Mouse (Mus musculus) thymus, postnatal 14 days (tissue): Measurements from ENCODE around the gene Rtn3.
A peak's percentile ranks its signal among the peaks of the same experiment; 100 is the strongest.
"Not testable (repeated sequence)": the region's sequence is repeated elsewhere in the genome, so short reads cannot be mapped to it uniquely, and the experiment has no call there.

Experiments
- DNase-seq: peaks from one replicate; pipeline ENCODE4 v3.0.0; 2021

Rtn3 gene

DNA sequence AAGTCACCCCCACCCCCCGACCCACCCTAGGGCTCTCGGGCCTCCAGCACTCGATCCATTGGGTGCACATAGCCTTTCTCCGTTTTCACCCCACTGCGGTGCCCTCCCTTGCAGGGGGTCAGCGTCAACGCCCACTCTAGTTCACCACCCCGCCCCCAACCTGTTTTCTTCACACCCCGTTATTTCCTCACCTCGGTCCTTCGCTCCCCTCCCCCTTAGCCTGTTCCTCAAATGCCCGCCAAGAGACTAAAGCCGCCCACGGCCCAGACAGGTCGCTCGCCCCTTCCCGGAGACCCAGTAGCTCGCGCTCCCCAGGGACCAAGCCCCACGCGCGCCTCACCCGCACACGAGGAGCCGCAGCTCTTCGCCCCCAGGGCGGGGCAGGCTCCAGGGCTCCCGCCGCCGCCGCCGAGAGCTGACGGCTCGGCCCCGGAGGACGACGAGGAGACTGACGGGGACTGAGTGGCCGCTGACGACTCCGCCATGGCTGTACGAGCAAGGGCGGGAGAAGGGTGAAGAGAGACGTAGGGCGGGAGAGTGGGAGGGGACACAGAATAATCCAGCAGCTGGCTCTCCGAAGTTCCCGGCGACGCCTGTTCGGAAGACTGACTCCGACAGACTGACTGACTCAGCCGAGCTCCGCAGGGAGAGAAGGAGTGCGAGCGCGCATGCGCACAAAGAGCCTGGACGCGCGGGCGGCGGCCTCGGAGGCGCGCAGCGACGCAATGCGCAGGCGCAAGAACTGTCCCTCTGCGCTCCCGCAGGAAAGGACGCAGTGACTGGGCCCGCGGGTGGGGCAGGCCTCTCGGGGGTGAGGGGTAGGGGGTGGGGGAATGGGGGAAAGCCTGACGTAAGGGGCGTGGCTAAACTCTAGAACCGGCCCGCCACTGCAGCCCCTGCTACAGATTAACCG, at the start of gene Rtn3:
Gene Rtn3 (minus strand): TSS at position 683 of the 913 bp plus-strand sequence.
- DNase-seq, result peak; percentile 97

DNA sequence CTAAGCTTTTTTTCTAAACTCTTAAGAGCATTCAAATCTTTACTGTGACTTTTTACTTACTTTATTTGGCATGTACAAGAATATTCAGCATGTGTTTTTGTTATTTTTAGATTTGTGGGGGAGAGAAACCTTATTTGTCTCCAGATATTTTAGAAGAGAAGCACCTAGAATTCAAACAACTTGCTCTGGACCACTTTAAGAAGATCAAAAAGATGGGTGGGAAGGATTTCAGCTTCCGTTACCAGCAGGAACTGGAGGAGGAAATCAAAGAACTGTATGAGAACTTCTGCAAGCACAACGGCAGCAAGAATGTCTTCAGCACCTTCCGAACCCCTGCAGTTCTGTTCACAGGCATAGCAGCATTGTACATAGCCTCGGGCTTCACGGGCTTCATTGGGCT, 48.8 kb upstream of the Rtn3 start:
- no peak for DNase-seq

DNA sequence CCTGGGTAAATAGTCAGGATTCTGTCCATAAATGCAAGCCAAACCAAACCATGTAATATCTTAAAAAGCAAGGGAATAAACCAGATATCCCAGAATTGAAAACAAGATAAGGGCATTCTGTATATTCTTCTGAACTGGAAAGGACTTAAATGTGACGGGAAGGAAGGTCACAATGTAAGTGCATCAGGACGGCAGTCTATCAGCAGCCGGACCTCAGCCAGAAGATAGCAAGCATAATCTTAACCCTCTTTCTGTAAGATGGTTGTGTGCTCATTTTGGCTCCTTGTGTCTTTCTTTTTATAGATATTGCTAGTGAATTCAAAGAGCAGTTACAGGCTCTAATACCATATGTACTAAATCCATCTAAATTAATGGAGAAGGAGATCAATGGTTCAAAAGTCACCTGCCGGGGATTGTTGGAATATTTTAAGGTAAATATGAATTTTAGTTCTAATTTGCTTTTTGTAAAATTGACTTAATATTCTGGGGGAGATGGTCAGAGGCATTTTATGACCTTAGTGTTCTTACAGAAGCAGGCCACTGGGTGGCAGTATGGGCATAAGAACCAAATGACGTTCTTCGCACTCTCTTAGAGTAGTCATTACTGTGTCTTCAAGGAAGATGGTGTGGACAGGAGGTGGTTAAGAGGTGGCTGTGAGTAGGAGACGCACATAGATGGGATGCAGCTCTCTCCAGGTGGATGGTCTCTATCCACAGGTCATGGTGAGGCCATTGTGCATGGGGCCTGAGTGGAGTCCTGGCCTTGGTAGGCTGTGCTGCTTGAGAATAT, 45.8 kb upstream of the Rtn3 start:
- peak; percentile 65 for DNase-seq

DNA sequence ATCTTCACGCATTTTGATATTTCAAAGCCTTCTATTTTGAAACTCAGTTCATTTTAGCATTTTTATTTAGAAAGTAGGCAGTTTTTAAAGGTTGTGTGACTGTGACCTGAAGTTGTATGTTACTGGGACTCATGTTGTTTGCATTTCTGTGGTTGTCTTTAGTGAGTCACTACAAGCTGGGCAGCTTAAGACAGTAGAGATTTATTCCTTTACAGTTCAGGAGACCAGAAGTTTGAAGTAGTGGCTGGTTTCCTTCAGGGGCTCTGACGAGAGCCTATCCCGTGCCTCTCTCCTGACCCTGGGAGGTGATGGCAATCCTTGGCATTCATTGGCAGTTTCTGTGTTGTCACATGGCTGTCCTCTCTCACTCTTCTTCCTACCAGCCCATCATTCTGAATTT, 41.8 kb upstream of the Rtn3 start:
- no peak for DNase-seq

DNA sequence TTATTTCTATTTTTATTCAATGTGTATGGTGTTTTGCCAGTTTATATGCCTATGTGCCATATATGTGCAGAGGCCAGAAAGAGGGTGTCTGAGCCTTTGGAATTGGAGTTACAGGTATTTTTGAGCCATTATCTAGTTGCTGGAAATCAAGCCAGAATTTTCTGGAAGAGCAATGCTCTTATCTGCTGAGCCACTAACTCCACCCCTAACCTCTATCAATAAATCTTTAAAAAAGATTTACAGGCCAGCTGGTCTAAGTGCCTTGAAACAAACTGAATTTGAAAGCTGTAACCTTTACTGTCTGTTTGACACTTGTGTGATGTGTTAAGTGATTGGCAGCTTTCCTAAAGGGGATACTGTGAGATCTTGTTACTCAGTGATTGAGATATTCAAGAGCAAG, 40.7 kb upstream of the Rtn3 start:
- DNase-seq, result no peak

DNA sequence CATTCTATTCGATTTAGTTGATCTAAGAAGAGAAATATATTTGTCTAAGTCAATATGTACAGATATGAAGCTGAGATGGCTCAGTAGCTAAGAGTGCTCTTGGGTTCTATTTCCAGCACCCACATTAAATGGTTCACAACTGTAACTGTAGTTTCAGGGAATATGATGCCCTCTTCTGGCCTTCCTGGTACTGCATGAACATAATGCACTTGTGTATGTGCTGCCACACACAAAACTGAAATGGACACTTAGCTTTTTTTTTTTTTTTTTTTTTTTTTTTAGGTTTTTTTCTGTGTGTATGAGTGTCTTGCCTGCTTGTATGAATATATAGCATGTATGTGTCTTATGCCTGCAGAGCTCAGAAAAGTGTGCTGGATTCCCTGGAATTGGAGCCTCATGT, 40.2 kb upstream of the Rtn3 start:
- DNase-seq, result peak; percentile 58

DNA sequence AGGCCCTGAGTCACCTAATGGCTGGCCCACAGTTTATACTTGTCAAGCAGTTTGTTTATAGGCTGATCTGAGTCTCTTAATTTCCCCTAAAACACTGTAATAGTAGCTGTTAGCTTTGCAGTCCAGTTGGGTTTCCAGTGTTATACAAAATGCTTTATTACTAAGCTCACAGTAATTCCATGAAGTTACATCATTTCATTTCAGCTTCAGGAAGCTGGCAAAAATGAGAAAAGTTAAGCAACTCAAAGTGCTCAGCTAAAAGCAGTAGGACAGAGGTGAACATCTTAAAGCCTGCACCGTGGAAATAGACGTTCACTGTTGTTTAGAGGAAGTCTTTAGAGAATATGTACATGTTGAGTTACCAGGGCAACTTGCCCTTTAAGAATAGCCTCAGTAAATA, 39.8 kb upstream of the Rtn3 start:
- DNase-seq, result no peak

DNA sequence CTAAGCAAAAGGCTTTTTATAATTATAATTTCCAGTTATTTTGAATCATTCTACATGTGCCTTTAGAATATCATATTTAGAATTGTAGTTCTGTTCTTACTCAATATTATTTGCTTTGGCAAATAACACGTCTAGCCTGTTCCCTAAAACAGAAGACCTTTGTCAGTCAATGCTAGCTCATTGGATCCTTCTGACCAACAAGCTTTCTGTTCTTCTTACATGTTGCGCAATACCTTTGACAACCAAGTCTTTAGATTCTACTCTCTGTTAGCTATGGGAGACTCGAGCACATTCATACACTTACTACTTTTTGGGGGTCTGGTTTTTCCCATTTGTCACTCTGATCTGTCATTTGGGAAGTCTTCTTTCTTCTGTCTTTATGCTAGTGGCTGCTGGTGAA, 38.5 kb upstream of the Rtn3 start:
- no peak for DNase-seq

DNA sequence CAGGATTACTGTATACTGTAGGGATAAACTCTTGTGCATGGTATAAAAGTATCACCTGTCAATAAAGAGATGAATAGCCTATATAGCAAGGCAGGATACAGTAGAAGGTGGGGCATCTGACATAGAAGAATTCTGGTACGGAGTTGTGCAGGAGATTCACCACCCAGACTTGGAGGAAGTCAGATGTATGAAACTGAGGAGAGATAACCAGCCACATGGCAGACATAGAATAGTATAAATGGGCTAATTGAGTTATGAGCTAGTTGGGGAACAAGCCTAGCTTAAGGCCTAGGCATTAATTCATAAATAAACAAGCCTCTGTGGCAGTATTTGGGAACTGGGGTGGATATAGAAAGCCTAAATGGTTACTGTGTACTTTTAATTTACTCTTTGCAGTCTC, 33.4 kb upstream of the Rtn3 start:
- no peak for DNase-seq

DNA sequence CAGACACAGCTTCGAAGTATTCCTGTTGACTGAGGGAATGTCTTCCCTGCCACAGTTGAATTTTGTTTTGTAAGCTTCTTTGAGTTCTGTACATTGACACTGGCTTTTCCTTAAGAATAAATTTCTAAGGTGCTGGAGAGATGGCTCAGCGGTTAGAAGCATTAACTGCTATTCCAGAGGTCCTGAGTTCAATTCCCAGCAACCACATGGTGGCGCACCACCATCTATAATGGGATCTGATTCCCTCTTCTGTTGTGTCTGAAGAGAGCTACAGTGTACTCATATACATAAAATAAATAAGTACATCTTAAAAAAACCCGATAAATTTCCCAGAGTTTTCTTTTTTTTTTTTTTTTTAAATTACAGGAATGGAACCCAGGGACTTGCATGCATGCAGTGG, 24.9 kb upstream of the Rtn3 start:
- DNase-seq, result peak; percentile 28

DNA sequence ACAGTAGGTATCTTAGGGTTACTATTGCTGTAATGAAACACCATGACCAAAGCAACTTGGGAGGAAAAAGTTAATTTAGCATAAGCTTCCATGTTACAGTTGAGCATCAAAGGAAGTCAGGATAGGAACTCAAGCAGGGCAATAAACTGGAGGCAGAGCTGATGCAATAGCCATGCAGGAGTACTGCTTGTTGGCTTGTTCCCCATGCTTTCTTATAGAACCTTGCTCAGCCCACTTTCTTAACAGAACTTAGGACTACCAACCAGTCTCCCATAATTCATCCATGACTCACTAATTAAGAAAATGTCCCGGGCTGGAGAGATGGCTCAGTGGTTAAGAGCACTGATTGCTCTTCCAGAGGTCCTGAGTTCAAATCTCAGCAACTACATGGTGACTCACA, 23.2 kb upstream of the Rtn3 start:
- DNase-seq, result no peak

DNA sequence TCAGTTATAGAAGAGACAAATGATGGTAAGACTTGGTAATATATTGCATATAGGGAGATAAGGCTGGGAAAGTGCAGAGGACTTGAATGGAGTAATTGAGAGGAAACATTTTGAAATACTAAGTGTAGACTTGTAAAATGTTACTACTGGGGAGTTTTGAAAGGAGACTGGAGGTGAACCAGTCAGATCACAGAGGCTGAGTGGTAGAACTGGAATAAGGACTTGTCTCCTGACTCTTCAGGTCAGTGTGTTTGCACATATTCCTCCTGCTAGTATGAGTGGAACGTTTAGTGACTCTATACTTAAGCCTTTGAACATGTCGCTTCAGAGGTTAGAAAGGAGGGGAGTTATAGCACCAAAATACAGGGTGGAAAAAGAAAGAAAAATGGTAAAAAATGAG, 19.4 kb upstream of the Rtn3 start:
- DNase-seq, result no peak

DNA sequence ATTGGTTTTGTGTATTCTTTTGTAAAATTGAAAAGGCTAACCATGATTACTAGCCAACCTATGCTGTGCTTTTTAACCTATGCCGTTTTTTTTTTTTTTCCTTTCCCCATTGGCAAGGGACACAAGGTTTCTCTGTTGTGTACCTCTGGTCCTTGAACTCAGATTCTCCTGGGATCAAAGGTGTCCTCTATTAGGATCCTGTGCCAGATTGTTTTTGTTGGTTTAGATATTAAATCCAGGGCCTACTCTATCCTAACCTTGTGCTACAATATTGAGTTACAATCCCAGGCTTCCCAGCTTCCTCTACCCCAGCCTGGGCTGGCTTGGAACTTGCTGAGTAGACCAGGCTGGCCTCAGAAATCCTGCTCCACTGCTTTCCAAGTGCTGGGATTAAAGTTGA, 17.6 kb upstream of the Rtn3 start:
- no peak for DNase-seq

DNA sequence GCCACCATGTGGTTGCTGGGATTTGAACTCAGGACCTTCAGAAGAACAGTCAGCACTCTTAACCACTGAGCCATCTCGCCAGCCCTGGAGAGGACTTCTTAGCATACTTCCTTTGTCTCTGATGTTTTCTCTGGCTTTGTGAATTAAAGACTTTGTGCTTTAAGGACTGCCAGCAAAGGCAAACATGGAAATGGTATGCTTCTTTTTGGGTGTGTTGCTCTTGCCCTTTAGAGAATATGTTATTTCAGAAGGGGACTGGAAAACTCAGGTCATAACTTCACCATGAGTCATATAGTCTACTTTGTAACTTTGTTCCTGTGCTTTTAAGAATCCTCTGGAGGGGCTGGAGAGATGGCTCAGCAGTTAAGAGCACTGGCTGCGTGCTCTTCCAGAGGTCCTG, 15.7 kb upstream of the Rtn3 start:
- no peak for DNase-seq

DNA sequence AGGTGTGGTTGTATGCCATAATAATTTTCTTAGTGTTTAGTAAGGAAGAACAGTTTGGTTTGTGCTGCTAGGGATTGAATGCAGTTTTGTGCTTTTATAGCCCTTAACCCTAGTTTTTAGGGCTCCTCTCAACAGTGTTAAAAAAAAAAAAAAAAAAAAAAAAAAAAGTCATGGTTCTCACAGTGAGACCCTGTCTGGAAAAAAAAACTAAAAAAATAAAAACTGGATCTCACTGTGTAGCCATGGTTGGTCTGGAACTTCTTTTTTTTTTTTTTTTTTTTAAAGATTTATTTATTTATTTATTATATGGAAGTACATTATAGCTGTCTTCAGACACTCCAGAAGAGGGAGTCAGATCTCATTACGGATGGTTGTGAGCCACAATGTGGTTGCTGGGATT, 13.0 kb upstream of the Rtn3 start:
- not testable (repeated sequence) for DNase-seq

DNA sequence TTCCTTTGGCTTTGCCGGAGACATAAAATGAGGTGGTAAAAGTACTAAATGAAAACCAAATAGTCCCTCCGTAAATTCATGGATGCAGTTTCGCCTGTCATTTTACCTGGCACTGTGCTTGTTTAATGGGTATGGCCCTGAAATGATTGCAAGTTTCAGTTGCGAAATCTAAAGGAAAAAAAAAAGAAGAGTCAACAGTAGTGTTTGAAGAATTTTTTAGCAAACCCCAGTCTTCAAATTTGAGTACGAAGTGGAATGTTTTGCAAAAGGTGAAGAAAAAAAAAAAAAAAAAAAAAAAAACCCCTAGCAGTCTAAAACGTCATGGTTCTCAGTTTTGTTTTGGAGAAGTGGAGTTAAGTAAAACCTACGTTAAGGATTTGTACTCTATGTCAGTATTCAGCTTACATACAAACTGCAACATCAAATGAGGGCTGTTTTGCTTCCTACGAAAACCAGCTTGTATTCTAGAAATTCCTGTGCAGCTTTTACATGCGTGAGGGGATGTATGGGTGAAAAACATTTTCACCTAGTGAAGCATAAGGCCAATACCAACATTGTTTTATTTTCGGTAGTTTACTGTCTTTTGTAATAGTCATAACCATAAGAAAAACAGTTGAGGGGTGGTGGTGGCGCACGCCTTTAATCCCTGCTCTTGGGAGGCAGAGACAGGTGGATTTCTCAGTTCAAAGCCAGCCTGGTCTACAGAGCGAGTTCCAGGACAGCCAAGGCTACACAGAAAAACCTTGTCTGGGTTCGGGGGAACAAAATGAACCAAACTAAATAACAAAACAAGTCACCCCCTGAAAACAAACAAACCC, 12.3 kb upstream of the Rtn3 start:
- peak; percentile 14 for DNase-seq

DNA sequence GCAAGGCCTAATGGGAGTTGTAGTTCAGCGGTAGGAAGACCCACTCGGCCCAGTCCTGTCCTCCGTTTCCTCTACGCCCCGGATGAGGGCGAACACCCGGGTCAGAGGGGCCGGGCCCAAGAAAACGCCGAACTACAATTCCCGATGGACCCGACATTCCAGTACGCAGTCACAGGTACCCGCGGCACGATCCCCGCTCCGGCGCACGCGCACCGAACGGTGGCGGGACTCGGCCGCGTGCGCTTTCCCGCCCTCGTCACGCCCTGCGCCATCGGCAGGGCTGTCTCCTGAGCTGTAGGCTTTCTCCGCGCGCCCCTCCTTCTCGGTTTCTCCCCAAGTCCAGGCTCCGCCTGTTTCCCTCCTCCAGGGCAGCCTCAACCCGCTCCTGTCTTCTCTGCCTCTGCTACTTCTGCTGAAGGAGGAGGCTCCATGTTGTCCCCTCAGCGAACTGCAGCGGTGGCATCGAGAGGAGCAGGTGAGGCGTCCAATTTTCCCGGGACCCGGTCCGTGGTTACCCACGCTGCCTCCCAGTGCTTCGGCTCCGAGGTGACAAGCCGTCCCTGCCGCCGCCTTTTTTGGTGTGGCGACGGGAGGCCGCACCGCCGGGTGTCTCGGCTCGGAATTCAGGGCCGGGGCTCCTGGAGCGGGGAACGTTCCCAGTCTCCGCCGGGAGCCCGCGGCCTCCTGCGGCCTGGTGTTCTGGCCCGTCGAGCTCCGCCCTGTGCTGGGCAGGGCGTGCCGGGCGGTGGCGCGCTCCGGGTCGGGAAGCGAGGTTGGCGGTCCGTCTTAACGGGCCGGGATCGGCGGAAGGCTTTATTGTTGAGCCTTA, 11.3 kb upstream of the Rtn3 start:
- DNase-seq, result peak; percentile 88

DNA sequence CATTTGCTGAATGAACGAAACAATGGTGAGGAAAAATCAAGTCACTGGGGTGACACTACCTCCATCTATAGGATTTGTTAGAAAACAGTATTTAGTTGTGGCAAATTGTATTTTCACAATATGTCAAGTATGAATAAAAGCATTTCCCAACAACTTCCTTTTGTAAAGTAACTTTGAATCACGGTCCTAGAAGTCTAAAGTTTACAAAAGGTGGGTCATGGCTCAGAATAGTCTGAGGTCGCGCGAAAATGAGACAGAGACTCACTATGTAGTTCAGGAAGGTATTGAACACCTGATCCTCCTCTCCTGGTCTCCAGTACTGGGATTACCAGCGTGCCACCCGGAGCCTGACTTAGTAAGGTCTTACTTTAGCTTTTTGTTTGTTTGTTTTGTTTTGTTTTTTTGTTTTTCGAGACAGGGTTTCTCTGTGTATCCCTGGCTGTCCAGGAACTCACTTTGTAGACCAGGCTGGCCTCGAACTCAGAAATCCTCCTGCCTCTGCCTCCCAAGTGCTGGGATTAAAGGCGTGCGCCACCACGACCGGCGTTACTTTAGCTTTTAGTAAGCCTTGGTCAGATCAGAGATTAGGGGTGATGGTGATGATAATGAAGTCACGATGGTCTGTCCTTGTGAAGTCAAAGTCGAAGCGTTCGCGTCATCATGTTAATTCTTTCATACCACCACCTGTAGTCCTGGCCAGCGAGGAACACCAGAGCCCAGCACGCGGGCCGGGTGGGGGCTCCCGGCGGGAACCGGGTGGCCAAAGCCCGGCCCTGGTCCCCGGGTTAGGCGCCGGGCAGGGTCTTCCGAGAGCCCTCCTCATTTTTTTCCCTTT, 10.5 kb upstream of the Rtn3 start, which contains the start of gene Atl3:
Gene Atl3 (plus strand): TSS at position 689 of the 835 bp plus-strand sequence.
- DNase-seq, result peak; percentile 16

DNA sequence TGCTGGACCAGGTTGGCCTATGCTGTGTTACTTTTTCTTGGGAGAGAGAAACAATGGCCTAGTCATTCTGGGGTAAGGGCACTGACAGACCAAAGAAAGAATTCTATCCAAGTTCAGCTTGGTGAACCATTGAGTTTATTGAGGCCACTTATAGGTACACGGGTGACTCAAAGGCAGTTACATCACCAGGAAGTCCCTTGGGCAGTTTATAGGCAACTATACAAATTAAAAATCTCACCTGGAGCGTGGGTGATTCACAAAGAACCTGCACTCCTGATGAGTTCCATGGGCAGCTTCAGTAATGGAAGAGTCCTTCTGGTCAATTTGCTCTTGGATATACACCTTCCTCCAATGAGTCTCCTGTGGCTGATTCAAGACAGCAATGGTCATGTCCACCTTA, 9.6 kb upstream of the Rtn3 start:
- DNase-seq, result no peak

DNA sequence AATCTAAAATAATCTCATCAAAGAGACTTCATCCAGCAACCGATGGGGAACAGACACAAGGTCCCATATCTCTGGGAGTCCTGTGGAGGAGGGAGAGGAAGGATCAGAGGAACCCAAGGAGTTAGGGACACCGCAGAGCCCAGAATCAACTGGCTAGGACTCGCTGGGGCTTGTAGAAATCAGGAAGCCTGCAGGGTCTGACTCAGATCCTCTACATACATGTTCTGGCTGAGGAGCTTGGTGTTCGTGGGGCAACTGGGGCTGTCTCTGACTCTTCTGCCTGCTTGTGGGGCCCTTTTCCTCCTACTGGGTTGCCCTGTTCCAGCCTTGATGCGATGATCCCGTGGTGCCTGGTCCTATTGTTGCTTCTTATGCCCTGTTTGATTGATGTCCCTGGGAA, 8.9 kb upstream of the Rtn3 start:
- no peak for DNase-seq

DNA sequence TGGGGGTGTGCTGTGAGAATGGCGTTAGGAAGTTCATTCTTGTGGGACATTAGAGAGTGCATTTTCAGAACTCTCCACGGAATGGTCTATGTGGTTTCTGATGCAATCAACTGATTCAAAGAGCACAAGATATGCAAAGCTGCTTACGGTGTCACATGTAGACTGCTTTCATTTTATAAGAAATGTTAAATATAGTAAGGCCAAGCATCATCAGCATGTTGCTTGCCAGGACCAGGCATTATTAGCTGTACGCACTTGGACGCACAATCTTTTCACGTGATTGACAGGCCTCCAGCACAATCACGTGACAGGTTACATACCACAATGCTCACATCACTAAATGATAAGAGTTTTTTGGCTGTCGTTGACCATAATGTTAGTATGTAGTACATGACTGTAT, 4.6 kb upstream of the Rtn3 start:
- no peak for DNase-seq
